Mouse (Mus musculus) heart, postnatal 25 days (tissue): ENCODE results near the gene Kctd3. TPM values are rescaled to one million over a fixed set of nuclear protein-coding genes. Genes with fewer than 3 reads are reported as not detected.

Source experiments
- DNase-seq: peaks from one replicate; pipeline ENCODE4 v3.0.0; 2022; ENCODE audit warnings: low spot score
- intact Hi-C: fragments of 180-260 bp; cut with DNase I; formaldehyde crosslinking; loops from one replicate; pipeline ENCODE4 v1.15.1; 2025
- total RNA-seq, 2 experiments: library from RNA; stranded (reverse); gene quantifications; 2 replicates each; pipeline ENCODE4 v1.2.3; 2021

Kctd3 gene
- total RNA-seq, 2 experiments from 2014 or later = 24.8 to 30.8 TPM

DNA sequence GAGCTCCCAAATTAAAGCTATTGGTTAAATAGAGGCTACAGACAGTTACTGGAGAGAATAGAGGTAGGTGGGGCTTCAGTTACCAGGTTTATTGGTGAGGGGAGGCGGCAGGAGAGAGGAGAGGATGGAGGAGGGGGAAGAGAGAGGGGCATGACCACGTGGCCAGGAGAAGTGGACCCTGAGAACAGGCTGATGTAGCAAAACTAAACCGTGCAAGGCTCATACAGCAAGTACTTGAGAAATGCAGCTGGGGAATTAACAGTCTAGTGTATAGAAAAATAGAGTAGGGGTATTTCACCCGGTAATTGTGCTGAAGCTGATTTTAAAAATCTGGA lies 5.9 kb upstream of the Kctd3 start:
- no peak for DNase-seq
- intact Hi-C loops = no loop called here

GRCm38 (mm10) chr1:189012846-189013586 lies 5.4 kb upstream of the Kctd3 start:
- no peak for DNase-seq
- intact Hi-C loops = no loop called here

DNA sequence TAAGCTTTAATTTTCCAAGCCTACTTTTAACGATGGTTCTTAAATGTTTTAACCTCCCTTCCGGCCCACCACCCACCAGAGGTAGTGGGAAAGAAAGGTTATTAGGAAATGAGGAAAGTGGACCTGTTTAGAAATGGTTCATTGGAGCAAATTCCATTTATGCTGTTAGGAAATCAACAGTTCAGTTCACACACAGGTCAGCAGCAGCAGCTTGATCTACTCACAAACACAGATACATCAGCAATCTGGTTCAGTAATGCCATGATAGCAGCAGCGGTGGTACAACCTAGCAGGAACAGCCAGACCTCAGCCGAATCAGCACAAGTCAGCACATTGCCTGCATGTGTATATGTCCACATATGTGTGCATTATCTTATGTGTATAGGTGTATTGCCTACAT lies 3.0 kb upstream of the Kctd3 start:
- no peak for DNase-seq
- intact Hi-C loops = no loop called here

DNA sequence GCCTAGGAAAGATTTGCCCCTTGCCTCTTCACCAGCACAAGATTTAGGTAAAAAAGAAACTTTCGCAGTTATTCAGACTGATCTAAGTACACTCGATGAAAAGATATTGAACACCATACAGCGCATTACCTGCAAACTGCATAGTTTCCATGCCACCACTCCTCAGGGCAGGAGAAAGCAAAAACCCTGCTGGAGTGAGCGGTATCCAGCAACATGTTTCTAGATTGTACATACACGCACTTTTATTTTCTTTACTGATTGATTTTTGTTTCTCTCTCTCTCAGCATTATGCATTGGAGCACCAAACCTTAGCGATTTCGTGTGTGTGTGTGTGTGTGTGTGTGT lies 311 bp upstream of the Kctd3 start:
- intact Hi-C loops = no loop called here
- DNase-seq = no peak

DNA sequence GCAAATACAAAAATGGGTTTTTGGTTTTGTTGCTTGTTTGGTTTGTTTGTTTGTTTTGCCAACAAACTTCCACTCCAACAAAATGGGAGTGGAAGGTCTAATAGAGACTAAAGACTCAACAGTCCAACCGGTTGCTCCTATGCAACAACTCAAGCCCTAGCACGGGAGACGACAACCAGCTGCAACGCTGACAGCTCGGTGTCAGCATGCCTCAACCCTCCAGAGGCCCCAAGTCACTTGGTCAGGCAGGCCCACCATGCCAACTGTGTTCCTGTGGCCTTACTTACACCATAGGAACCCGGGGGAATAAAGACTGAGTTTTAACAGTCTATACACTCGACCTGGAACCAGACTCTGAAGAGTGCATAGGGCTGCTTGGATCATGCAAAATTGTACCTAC lies 815 bp downstream of the Kctd3 start:
- no peak for DNase-seq
- intact Hi-C loops = no loop called here

DNA sequence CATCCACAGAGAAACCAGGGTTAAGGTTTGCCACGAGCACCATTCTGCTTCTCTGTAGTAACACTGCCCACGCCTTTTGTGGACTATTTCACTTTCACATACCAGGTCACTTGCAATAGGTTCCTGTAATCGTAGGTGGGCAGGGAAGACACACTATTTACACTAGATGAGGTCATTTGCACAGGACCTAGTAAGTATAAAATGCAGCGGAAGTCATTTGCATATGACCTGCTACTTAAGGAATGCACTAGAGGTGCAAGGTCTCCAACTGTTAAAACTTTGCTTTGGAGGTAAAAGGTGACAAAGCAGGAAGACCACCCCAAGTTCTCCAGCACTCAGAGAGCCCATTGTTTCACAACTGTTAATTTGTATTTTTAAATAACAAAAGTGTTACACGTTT lies 1.4 kb downstream of the Kctd3 start:
- no peak for DNase-seq
- intact Hi-C loops = no loop called here

DNA sequence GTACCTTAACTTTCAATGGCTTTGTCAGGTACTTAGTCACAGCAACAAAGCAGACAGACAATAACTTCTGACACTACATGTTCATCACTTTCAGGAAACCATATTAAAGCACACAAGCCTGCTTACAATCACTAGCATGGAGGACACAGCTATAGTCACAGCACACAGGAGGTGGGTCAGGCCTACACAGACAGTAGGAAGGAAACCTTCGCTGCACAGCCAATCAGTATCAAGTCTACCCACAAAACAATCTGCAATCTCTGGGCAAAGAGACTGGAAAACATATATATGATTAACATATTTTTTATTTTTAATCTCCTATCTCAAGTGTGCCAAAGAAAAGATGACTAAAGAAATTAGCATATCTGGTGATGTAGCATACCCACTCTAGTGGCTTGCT lies 2.9 kb downstream of the Kctd3 start:
- DNase-seq = no peak
- intact Hi-C loops = no loop called here

- no peak for DNase-seq
- intact Hi-C loops = no loop called here
Measured at GRCm38 (mm10) chr1:189001815-189002214, 5.8 kb downstream of the Kctd3 start.

DNA sequence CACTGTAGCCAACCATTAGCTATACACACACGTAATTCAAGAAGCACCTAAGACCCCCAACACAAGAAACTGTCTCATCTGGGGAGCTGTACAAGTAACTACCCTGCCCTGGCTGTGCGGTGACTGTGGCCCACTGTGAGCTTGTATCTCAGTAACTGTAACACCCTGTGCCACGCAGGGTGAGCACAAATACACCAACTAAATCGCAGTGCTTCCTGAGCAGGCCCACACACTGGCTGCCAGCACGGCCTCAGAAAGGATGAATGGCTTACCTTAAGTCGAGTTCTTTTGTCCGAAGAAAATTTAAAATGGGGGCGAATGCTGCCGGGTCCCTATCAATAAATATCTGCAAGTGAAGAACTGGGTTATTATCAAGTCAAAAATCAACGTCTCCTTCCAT lies 7.7 kb downstream of the Kctd3 start:
- DNase-seq = no peak
- intact Hi-C loops = no loop called here

GRCm38 (mm10) chr1:188997921-188998320 lies 9.7 kb downstream of the Kctd3 start:
- no peak for DNase-seq
- intact Hi-C loops = no loop called here

- intact Hi-C loops = no loop called here
- no peak for DNase-seq
Measured at GRCm38 (mm10) chr1:188993218-188993617, 14.4 kb downstream of the Kctd3 start.

GRCm38 (mm10) chr1:188980050-188980449 lies 27.6 kb downstream of the Kctd3 start:
- no peak for DNase-seq
- intact Hi-C loops = no loop called here

- no peak for DNase-seq
- intact Hi-C loops = no loop called here
Measured at GRCm38 (mm10) chr1:188973926-188974325, 33.7 kb downstream of the Kctd3 start.

GRCm38 (mm10) chr1:188973078-188973477 lies 34.6 kb downstream of the Kctd3 start:
- no peak for DNase-seq
- intact Hi-C loops = no loop called here

DNA sequence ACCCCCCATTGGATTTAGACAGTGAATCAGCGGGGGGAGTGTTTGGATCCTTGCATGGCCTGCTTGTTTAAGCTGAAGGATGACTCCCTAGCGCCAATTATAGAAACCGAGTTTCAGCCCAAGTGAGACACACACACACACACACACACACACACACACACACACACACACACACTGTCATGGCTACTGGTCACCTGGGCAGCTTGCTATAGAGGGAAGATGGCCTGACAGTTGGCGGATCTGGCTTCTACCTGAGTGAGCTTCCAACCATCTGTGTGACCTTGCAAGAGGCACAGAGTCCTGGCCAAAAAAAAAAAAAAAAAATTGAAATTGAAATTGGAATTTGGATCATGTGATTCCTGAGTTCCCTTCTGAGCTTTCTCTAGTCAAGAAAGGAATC lies 55.1 kb downstream of the Kctd3 start:
- intact Hi-C loops = no loop called here
- DNase-seq = no peak

DNA sequence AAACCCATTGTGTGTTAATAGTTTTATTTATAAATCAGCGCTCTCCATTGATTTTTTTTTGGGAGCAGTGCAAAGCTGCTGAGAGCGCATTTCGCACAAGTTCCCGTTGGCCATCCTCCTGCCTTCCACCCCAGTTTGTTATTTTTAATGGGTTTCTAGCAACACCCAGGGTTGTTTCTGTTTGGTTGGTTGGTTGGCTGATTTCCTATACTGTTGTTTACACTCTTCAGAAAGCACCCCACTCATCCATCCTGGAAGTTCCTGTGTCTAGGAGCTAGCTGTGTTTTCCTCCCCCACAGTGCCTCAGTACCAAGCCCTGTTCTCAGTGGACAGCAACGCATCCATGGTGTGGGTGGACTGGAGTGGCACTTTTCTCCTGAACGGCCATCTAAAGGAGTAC lies 56.5 kb downstream of the Kctd3 start:
- intact Hi-C loops = no loop called here
- DNase-seq = no peak

DNA sequence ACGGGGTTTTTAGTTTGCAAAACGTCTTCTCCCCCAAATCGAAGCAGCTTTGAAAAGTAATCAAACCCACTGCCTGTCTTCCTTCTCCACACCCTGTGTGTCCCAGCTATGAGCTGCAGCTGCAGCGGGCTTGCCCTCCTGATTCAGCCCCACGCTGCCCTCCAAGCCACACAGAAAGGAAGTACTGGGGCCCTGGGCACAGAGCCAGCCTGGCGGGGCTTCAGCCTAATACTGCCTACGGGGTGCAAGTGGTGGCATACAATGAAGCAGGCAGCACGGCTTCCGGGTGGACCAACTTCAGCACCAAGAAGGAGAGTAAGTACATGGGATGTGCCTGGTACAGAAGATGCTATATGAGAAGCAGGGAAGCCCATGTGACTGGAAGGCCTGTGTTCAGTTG lies 59.4 kb downstream of the Kctd3 start:
- no peak for DNase-seq
- intact Hi-C loops = no loop called here

DNA sequence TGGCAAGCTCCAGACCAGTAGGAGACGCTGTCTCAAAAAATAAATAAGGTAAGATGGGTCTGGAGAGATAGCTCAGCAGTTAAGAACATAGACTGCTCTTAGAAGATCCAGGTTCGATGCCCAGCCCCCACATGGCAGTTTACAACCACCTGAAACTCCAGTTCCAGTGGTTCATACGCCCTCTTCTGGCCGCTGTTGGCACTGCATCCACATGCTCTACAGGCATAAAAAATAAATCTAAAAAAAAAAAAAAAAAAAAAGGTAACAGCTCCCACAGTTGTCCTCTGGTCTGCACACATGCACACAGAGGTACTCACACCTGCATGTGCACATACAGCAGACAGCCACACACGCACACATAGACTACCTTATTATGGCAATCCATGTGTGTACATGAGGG lies 59.8 kb downstream of the Kctd3 start:
- DNase-seq = no peak
- intact Hi-C loops = no loop called here

DNA sequence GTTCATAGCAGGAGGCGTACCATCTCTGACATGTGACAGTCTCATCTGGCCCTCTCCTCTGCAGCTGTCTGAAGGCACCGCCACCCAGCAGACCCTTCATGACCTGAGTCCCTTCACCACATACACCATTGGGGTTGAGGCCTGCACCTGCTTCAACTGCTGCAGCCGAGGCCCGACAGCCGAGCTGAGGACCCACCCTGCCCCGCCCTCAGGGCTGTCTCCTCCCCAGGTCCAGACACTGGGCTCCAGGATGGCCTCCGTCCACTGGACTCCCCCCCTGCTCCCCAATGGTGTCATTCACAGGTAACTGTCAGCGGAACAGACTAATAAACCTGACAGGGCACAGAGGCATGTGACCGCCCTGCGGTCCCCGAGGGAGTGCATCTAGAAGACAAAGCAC lies 60.8 kb downstream of the Kctd3 start:
- DNase-seq = no peak
- intact Hi-C loops = no loop called here

DNA sequence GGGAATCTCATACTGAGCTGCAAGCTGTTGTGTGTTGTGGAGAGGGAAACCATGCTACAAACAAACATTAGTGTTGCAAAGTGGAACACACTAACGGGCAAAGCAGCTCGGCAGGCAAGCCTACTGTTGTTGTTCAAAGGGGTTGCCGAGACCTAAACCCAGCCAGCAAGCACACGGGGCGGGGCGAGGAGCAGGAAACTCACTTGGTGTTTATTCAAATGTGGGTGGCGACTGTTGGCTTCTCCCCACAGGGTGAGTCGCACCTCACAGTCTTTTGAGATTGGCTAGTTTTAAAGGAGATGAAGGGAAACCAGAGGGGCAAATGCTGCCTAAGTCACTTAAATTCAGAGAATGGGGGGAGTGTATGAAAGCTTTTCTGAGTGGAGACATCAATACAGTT lies 62.3 kb downstream of the Kctd3 start:
- no peak for DNase-seq
- intact Hi-C loops = no loop called here

- no peak for DNase-seq
- intact Hi-C loops = no loop called here
Measured at GRCm38 (mm10) chr1:188937246-188937780, 70.3 kb downstream of the Kctd3 start.
